Mouse (Mus musculus): Measurements from ENCODE around the gene Crybb1.

The Crybb1 gene

GRCm38 (mm10) chr5:112286608-112286983, 31.0 kb downstream of the Crybb1 start:
- no peak for DNase-seq (ENCODE audit: low read depth, low spot score)

- DNase-seq (ENCODE audit: low read depth, low spot score), result peak; percentile 38
These were observed 31.5 kb downstream of the Crybb1 start for GRCm38 (mm10) chr5:112286984-112287641.

GRCm38 (mm10) chr5:112287652-112288051, 32.0 kb downstream of the Crybb1 start:
- no peak for DNase-seq (ENCODE audit: low read depth, low spot score)

- DNase-seq (ENCODE audit: low read depth, low spot score), result peak; percentile 44
These were observed 32.9 kb downstream of the Crybb1 start for GRCm38 (mm10) chr5:112288193-112289141.

GRCm38 (mm10) chr5:112289236-112289635, 33.6 kb downstream of the Crybb1 start:
- no peak for DNase-seq (ENCODE audit: low read depth, low spot score)

- DNase-seq (ENCODE audit: low read depth, low spot score), result no peak
These were observed 34.4 kb downstream of the Crybb1 start for GRCm38 (mm10) chr5:112289819-112290535.

GRCm38 (mm10) chr5:112290536-112290880, 34.9 kb downstream of the Crybb1 start:
- no peak for DNase-seq (ENCODE audit: low read depth, low spot score)

- DNase-seq (ENCODE audit: low read depth, low spot score), result no peak
These were observed 36.3 kb downstream of the Crybb1 start for GRCm38 (mm10) chr5:112291866-112292265.

GRCm38 (mm10) chr5:112292343-112292980, 36.8 kb downstream of the Crybb1 start:
- DNase-seq (ENCODE audit: low read depth, low spot score), result peak; percentile 47

- no peak for DNase-seq (ENCODE audit: low read depth, low spot score)
These were observed 38.2 kb downstream of the Crybb1 start for GRCm38 (mm10) chr5:112293800-112294199.

- no peak for DNase-seq (ENCODE audit: low read depth, low spot score)
These were observed 39.1 kb downstream of the Crybb1 start for GRCm38 (mm10) chr5:112294696-112295095.

- DNase-seq (ENCODE audit: low read depth, low spot score), result peak; percentile 79
These were observed 39.5 kb downstream of the Crybb1 start for GRCm38 (mm10) chr5:112295162-112295561.

- DNase-seq (ENCODE audit: low read depth, low spot score), result no peak
These were observed 39.9 kb downstream of the Crybb1 start for GRCm38 (mm10) chr5:112295564-112295963.

- no peak for DNase-seq (ENCODE audit: low read depth, low spot score)
These were observed 41.0 kb downstream of the Crybb1 start for GRCm38 (mm10) chr5:112296404-112297181.

- peak; percentile 71 for DNase-seq (ENCODE audit: low read depth, low spot score)
These were observed 41.6 kb downstream of the Crybb1 start for GRCm38 (mm10) chr5:112297257-112297656.

GRCm38 (mm10) chr5:112298226-112298988, 42.8 kb downstream of the Crybb1 start:
- DNase-seq (ENCODE audit: low read depth, low spot score), result no peak

GRCm38 (mm10) chr5:112299399-112299798, 43.8 kb downstream of the Crybb1 start:
- DNase-seq (ENCODE audit: low read depth, low spot score), result peak; percentile 63

- DNase-seq (ENCODE audit: low read depth, low spot score), result no peak
These were observed 44.5 kb downstream of the Crybb1 start for GRCm38 (mm10) chr5:112300112-112300511.

- DNase-seq (ENCODE audit: low read depth, low spot score), result no peak
These were observed 45.2 kb downstream of the Crybb1 start for GRCm38 (mm10) chr5:112300721-112301308.

- no peak for DNase-seq (ENCODE audit: low read depth, low spot score)
These were observed 46.1 kb downstream of the Crybb1 start for GRCm38 (mm10) chr5:112301694-112302093.
